Mouse (Mus musculus): Measurements from ENCODE around the gene Atp5k. TPM values are rescaled to one million over a fixed set of nuclear protein-coding genes. Genes with fewer than 3 reads are reported as not detected.

Gene Atp5k
- polyA plus RNA-seq, 1 experiment, result 63.0 TPM

DNA sequence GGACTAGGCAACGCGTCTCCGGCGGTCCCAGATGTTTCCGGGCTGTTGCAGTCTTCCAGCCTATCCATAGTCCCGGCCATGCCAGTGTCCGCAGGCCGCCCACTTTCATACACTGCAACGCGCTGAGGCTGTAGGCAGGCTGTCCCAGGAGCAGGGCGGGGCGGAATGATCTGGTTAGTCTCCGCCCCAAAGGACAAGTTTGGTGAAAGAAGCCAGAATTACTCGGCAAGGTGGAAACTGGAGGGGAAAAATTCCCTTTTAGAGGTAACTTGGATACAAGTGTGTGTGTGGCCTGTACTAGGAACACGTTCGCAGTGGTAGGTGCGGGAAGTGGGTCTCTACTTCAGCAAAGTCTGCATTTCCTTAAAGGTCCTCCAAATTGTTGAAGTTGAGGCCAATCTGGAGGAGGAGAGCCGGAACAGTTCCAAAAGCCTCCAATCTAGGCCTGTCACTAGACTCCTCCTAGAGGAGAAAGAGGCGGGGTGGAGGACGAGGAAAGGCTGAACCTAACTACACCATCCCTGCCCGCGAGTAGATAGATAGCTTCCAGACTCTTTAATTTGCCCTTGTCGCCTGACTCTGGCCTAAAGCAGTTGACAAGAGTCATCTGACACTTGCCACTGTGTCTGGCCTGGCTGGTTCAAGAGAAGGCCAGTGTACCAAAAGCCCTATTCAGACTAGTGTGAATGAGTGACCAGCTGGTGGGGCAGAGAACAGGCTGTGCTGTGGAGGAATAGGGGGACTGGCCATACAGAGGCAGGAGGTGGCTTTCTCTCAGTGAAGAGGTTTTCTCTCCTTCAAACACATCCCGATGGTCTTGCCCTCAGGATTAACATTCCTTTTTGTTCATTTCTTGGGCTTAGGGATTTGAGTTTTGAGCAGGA lies 14.8 kb upstream of the Atp5k start, which contains the start of gene Mfsd7a:
Gene Mfsd7a, minus strand, starts transcription at position 107 of the 884 bp plus-strand sequence.
- no peak for TF ChIP-seq GATA1 (IDR thresholded peaks at IDR 0.05; ENCODE audit: low read length)

DNA sequence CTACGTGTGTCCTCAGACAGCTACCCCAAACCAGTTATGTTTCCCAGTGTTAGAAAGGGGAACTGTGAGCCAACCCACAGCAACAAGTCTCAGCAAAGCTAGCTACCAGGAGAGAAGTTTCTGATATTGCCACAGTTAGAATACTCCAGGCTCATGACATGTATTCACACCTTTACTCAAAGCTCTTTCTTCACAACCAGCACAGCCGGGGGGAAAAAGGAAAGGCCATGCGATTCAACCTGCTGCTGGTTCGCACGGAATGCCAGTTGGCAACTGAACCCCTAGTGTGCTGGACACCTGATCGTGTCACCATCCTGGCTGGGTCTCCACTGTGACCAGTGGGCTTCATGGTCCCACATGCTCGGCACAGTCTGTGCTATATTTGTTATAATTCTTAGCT lies 13.6 kb upstream of the Atp5k start:
- no peak for TF ChIP-seq GATA1 (IDR thresholded peaks at IDR 0.05; ENCODE audit: low read length)

DNA sequence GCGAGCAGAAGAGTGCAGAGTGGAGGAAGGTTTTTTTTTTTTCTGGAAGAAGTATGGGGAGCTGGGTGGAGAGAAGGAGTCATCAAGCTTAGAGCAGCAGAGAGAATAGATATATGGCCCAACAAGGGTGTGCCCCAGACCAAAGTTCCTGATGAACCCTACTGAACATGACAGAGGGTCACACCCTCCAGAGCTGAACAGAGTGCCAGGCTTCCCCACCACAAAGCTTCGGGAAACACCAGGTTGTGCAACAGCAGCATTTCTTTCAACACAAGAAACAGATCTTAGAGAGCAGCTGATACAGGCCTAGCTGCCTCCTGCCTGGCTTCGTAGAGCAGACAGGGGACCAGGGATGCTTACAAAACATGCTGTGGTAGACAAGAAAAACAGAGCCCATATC lies 12.7 kb upstream of the Atp5k start:
- no peak for TF ChIP-seq GATA1 (IDR thresholded peaks at IDR 0.05; ENCODE audit: low read length)

DNA sequence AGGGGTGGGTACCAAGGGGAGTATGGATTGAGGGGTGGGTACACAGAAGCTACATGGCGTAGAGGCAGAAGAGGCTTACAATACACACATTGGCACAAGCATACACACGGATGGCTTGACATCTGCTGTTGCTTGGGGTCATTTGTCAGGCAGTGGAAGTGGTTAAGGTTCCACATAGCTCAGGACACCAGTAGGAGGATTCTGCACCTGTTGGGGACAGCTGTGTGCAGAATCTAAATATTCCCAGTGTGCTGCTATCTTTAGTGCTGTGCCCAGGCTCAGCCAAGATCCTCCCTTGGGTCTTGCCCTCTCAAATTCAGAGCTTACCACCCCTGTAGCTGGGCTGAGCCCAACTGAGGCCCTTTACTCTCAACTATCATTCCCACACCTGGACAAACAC lies 1.9 kb upstream of the Atp5k start:
- TF ChIP-seq GATA1 (IDR thresholded peaks at IDR 0.05; ENCODE audit: low read length), result no peak

DNA sequence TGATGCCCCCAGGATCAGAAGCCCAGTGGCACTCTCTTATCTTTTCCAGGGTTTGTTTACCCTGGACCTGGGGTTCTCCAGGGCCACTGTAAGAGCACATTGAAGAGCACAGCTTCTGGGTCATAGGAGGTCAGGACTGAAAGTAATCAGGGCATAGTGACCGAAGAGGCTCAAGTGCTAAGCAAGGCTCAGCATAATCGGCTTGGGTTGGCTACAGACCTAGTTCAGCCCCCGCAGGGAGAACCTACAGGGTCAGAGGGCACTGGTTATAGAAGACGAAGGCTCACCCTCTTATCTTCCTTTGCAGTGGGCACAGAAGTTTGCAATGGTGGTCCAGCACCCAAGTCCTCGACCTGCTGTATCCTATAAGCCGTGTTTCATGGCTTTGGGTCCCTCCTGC lies 3.1 kb downstream of the Atp5k start:
- TF ChIP-seq GATA1 (IDR thresholded peaks at IDR 0.05; ENCODE audit: low read length), result no peak

DNA sequence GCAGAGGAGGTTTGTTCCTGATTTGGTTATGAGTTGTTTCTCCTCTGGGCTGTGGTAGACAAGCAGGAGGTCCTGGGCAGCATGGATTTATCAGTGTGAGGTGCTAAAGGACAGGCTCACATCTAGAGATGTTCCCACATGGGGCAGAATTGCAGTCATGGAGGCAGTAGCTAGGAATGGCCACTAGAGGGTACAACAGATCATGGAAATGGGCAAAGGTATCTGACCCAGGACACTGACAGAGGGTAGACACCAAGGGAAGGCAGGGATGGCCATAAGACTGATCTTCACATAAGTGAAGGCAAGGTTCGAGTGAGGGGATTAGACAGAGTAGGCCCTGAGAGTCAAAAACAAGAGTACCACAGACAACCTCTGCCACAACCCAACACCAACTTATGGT lies 7.1 kb downstream of the Atp5k start:
- TF ChIP-seq GATA1 (IDR thresholded peaks at IDR 0.05; ENCODE audit: low read length), result no peak

DNA sequence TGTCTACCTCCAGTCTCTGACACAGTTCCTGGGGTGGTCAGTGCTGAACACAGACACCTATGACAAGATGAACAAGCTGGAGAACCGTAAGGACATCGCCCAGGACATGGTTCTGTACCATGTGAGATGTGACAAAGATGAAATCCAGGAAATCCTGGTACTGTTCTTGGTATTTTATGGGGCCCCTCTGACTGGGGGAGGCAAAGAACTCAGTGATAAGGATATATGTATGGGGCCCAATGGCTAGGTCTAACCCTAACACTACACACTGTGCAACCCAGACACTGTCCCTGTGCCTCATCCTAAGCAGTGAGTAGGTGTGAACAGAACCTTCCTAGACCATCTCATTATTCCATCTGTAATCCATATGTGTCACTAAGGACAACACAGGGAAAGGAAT lies 10.8 kb downstream of the Atp5k start:
- no peak for TF ChIP-seq GATA1 (IDR thresholded peaks at IDR 0.05; ENCODE audit: low read length)

DNA sequence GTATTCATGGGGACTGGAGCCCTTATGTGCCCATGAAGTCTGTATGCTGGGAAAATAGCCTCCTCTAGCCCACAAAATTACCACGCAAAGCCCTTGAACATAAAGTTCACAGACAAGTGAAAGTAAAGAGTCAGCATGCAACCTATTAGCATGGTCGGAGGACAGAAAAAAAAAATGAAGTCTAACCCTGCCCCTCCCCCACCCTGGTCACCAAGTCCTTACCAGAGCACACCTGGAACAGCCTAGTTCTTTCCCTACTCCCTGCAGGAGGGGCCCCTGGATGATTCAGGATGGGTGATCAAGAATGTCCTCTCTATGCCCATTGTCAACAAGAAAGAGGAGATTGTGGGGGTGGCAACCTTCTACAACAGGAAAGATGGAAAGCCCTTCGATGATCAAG lies 11.5 kb downstream of the Atp5k start:
- no peak for TF ChIP-seq GATA1 (IDR thresholded peaks at IDR 0.05; ENCODE audit: low read length)

DNA sequence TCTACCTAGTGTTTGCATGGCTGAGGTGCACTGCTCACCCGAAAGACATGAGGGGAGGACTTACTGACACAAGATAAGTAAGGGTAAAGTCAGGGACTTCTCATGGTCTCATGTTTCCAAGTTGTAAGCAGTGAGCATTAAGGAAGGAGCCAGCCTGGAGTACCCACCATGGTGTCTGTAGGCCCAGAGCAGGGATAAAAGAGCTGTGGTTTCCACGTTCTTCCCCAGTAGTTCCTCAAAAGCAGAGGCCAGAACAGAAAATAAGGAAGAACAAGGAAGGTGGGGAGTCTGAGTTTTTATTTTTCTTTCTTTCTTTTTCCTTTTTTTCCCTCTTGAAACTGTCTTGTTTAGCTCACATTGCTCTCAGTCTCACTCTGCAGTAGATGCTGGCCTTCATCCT lies 19.5 kb downstream of the Atp5k start:
- TF ChIP-seq GATA1 (IDR thresholded peaks at IDR 0.05; ENCODE audit: low read length), result no peak

DNA sequence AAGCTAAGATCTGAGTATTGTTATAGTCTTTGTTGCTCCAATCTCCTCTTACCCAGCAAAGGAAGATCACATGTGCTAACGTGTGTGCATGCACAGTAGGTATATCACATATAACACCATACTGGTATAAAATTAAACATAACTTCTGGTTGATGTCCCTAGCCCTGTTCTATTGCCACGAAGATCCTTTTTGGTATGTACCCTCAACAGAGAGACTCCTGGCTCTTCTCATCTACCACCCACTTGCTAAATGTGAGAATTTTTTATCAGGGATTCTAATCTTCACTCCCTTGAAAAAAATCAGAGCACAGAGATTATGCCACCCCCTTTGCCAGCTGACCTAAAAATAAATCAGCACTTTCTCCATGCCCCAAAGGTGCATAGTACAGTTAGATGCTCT lies 27.3 kb downstream of the Atp5k start:
- TF ChIP-seq GATA1 (IDR thresholded peaks at IDR 0.05; ENCODE audit: low read length), result no peak

DNA sequence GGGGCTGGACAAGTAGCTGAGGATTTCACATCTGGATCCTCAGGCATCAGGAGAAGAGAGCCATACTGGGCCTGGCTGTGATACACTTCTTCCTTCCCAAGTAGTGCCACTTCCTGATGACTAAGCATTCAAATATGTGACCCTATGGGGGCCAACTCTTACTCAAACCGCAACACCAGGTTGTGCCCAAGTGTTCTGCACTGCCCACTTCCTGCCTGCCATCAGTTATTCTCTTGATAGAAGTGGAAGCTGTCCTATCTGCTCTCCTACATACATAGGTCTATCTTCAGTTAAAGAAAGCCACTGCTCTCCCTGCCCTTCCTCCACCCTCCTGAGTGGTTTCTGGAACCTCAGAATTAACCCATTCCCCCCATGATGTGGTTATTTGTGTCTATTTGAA lies 28.8 kb downstream of the Atp5k start:
- no peak for TF ChIP-seq GATA1 (IDR thresholded peaks at IDR 0.05; ENCODE audit: low read length)

DNA sequence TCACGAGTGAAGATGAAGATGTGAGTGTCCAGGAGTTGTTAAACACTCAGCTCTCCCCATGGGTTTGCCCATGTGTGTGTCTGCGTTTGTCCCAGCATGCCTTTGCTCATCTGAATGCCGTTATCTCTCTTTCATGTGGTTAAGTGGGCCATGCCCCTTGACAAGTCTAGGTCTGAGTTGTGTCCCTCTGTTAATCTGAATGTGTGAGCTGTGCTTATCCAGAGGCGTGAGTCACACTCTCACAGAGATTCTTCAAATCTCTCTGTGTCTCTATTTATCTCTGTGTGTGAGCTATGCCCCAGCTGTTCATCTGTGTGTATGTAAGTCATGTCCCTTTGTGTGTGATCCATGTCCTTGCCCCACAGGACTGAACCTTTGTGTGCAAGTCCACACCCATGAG lies 30.8 kb downstream of the Atp5k start:
- no peak for TF ChIP-seq GATA1 (IDR thresholded peaks at IDR 0.05; ENCODE audit: low read length)

DNA sequence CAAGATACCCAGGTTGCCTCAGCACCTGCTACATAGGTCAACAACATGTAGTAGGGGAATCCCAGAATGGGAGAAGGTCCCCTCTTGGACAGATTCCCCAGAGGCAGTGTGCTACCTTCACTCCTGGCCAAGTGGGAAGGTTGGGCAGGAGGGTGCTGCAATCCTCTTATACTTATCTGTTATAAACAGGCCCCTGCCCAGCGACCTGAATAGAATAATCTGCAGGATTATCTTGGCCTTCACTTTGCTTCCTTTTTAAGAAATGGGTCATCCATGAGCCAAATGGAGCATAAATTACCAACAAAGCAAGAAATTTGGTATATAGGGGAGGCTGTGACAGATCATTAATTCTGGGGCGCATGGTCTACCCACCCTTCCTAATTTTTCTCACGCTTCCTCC lies 44.5 kb downstream of the Atp5k start:
- no peak for TF ChIP-seq GATA1 (IDR thresholded peaks at IDR 0.05; ENCODE audit: low read length)

DNA sequence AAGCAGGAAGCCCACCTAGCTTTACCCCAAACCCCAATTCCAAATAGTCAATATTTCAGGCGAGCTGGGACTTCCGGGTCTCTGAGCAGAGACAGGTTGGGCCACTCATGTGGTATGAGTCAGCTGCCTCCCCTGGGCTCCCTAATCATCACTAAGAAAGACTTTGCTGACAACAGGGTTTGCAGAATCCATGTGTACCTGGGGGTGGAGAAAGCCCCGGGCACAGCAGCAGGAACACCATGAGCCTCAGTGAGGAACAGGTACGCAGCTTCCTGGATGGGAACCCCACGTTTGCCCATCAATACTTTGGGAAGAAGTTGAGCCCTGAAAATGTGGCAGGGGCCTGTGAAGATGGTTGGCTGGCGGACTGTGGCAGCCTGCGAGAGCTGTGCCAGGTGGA lies 46.0 kb downstream of the Atp5k start, which contains the start of gene Pde6b:
Gene Pde6b, plus strand, starts transcription at position 191 of the 400 bp plus-strand sequence.
- no peak for TF ChIP-seq GATA1 (IDR thresholded peaks at IDR 0.05; ENCODE audit: low read length)

DNA sequence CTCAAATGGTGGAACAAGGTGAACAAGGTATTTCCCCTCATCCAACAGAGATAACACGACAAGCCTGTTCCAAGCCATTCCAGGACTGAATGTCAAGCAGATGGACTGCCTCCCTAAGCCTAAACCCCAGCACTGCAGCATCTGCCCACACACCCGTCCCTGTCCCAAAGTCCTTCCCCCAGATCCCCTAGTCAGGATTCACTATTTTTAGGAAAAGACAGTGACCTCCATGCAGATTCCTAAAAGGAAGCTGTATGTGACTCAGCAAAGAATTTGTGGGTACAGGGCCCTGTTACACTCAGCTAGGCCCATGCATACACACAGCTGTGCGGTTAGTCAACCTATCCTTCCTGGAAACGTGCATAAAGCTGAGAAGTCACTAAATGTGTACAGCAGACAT lies 47.8 kb downstream of the Atp5k start:
- no peak for TF ChIP-seq GATA1 (IDR thresholded peaks at IDR 0.05; ENCODE audit: low read length)

DNA sequence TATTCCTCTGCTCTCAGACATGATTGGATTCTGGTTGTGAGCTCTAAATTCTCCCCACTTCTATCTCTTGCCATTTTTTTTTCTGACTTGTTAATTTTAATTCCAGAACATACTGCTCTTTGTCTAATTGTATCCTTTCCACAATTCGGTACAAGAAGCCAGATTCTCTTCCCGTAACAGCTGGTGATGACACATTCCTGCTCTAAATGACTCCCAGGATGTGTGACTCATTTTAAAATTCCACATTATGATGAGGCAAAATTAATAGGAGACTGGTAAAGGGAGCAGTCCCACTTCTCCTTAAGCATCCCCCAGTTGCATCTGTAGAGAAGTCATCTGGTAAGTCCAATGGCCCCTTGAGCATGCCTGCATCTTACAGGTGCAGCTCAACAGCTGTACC lies 48.6 kb downstream of the Atp5k start:
- no peak for TF ChIP-seq GATA1 (IDR thresholded peaks at IDR 0.05; ENCODE audit: low read length)

Other genes with a start within 250 kb of the Atp5k start
- 41.2 and 49.1 TPM in 2 replicates for gene Dr1, start 165.6 kb downstream of the Atp5k start, polyA plus RNA-seq (2012)
- 1.8 and 1.9 TPM in 2 replicates for gene Pigg, start 121.8 kb downstream of the Atp5k start, polyA plus RNA-seq (2012)
- not detected in 2 replicates for gene Gm42517, start 66.5 kb downstream of the Atp5k start, polyA plus RNA-seq (2012)
- gene Pde6b, start 46.1 kb downstream of the Atp5k start, polyA plus RNA-seq (2012), result not detected in 2 replicates
- gene Mfsd7a, start 14.4 kb upstream of the Atp5k start, polyA plus RNA-seq (2012), result not detected in 2 replicates
- gene Pcgf3, start 26.8 kb upstream of the Atp5k start, polyA plus RNA-seq (2012), result 15.1 and 16.4 TPM in 2 replicates
- 0.09 and 0.13 TPM in 2 replicates for gene Cplx1, start 115.6 kb upstream of the Atp5k start, polyA plus RNA-seq (2012)
- 65.6 and 99.4 TPM in 2 replicates for gene Gak, start 195.3 kb upstream of the Atp5k start, polyA plus RNA-seq (2012)
- gene Tmem175, start 195.3 kb upstream of the Atp5k start, polyA plus RNA-seq (2012), result 2.1 and 4.4 TPM in 2 replicates
- 7.2 and 7.4 TPM in 2 replicates for gene Idua, start 225.9 kb upstream of the Atp5k start, polyA plus RNA-seq (2012)
- gene Dgkq, start 235.2 kb upstream of the Atp5k start, polyA plus RNA-seq (2012), result 4.2 and 5.0 TPM in 2 replicates
- 0.89 and 1.4 TPM in 2 replicates for gene Slc26a1, start 241.1 kb upstream of the Atp5k start, polyA plus RNA-seq (2012)

All from G1E-ER4 (cell line).